Mouse (Mus musculus): ENCODE measurements around the gene Klhdc10. TPM values are rescaled to one million over a fixed set of nuclear protein-coding genes. Genes with fewer than 3 reads are reported as not detected.

Klhdc10 gene
- total and polyA plus RNA-seq, 3 experiments = 35.0 to 40.8 TPM; not detected in 1

- no peak overlapping the region for H3K27ac ChIP-seq (ENCODE audit: control insufficient read depth, low read depth, low read length)
- H3K4me3 ChIP-seq (ENCODE audit: control insufficient read depth in 1 of 2, insufficient read depth in 1 of 2, low read depth in 2 of 2, low read length in 2 of 2) = no peak overlapping the region
- no peaks in the 10 kb centered on the region for H3K9me3 ChIP-seq (replicated peaks; ENCODE audit: insufficient read depth, low read length)
- no peak for DNase-seq (ENCODE audit: low read depth, low spot score)
- H3K4me1 ChIP-seq (ENCODE audit: control insufficient read depth in 1 of 2, insufficient read depth in 2 of 2, low read length in 2 of 2) = no peaks in the 10 kb centered on the region
- no peaks in the 10 kb centered on the region for H3K79me2 ChIP-seq (ENCODE audit: control insufficient read depth, insufficient read depth, low read length, poor library complexity)
- no peak overlapping the region for H3K9ac ChIP-seq (ENCODE audit: control insufficient read depth, low read depth, low read length, poor library complexity, severe bottlenecking)
- peaks cover 0 to 55% of the 10 kb centered on the region in 2 experiments; a peak in 2 of 4 replicates for H3K36me3 ChIP-seq (ENCODE audit: control insufficient read depth in 1 of 2, insufficient read depth in 2 of 2, low read length in 2 of 2)
- TF ChIP-seq RAD21 (IDR thresholded peaks at IDR 0.05; ENCODE audit: low read depth, low read length) (no peak), CHD1 (IDR thresholded peaks at IDR 0.05; ENCODE audit: low read depth, low read length) (no peak)
- no peaks in the 10 kb centered on the region for H3K27me3 ChIP-seq (ENCODE audit: control insufficient read depth in 1 of 2, insufficient read depth in 2 of 2, low read length in 2 of 2)
These were observed 84.8 kb downstream of the Klhdc10 start for GRCm38 (mm10) chr6:30486504-30486903.

GRCm38 (mm10) chr6:30499049-30499448 is 97.4 kb downstream of the Klhdc10 start:
- Histone ChIP-seq H3K4me1 (ENCODE audit: control insufficient read depth in 1 of 2, insufficient read depth in 2 of 2, low read length in 2 of 2) (peaks cover 0 to 2% of the 10 kb centered on the region in 2 experiments; a peak in 2 of 4 replicates), H3K27ac (ENCODE audit: control insufficient read depth, low read depth, low read length) (no peak overlapping the region), H3K36me3 (ENCODE audit: control insufficient read depth in 1 of 2, insufficient read depth in 2 of 2, low read length in 2 of 2) (peaks cover 9 to 53% of the 10 kb centered on the region in 2 experiments), H3K9ac (ENCODE audit: control insufficient read depth, low read depth, low read length, poor library complexity, severe bottlenecking) (no peak overlapping the region), H3K27me3 (ENCODE audit: control insufficient read depth in 1 of 2, insufficient read depth in 2 of 2, low read length in 2 of 2) (no peaks in the 10 kb centered on the region), H3K9me3 (replicated peaks; ENCODE audit: insufficient read depth, low read length) (no peaks in the 10 kb centered on the region), H3K4me3 (ENCODE audit: control insufficient read depth in 1 of 2, insufficient read depth in 1 of 2, low read depth in 2 of 2, low read length in 2 of 2) (no peak overlapping the region), H3K79me2 (ENCODE audit: control insufficient read depth, insufficient read depth, low read length, poor library complexity) (peaks cover 2% of the 10 kb centered on the region; the same call in 1 of the 2 replicates)
- DNase-seq (ENCODE audit: low read depth, low spot score) = no peak
- TF ChIP-seq TCF12 (IDR thresholded peaks at IDR 0.05; ENCODE audit: low read depth, low read length) = no peak
- no peak for TF ChIP-seq CHD2 (IDR thresholded peaks at IDR 0.05; ENCODE audit: low read length)
- TF ChIP-seq MXI1 (IDR thresholded peaks at IDR 0.05; ENCODE audit: low read depth, low read length) = no peak

Other genes starting within 250 kb of the Klhdc10 start
- gene Ube2h, start 97.3 kb upstream of the Klhdc10 start, total RNA-seq (2012; rRNA removed) = 4.0 and 4.2 TPM in 2 replicates
- 1 to 10 TPM in 1 of 2 experiments, not detected in 1; 7.4 TPM for gene Ube2h, start 97.3 kb upstream of the Klhdc10 start, polyA plus RNA-seq (2012; ENCODE audit: insufficient read depth in 1 of 2, insufficient read length in 2 of 2, low read depth in 1 of 2, low replicate concordance in 2 of 2, missing spikeins in 1 of 2)
- gene Zc3hc1, start 10.8 kb upstream of the Klhdc10 start, total RNA-seq (2012; rRNA removed) = 54.7 and 59.8 TPM in 2 replicates
- 10 to 100 TPM in 1 of 2 experiments, not detected in 1; 87.7 TPM for gene Zc3hc1, start 10.8 kb upstream of the Klhdc10 start, polyA plus RNA-seq (2012; ENCODE audit: insufficient read depth in 1 of 2, insufficient read length in 2 of 2, low read depth in 1 of 2, low replicate concordance in 2 of 2, missing spikeins in 1 of 2)
- 25.4 and 26.1 TPM in 2 replicates for gene Tmem209, start 107.9 kb downstream of the Klhdc10 start, total RNA-seq (2012; rRNA removed)
- 10 to 100 TPM; 35.9 to 93.4 TPM for gene Tmem209, start 107.9 kb downstream of the Klhdc10 start, polyA plus RNA-seq (2012; ENCODE audit: insufficient read depth in 1 of 2, insufficient read length in 2 of 2, low read depth in 1 of 2, low replicate concordance in 2 of 2, missing spikeins in 1 of 2)
- 0.08 TPM in 1 of 2 replicates, not detected in the other for gene Ssmem1, start 108.0 kb downstream of the Klhdc10 start, total RNA-seq (2012; rRNA removed)
- under 1 TPM in 1 of 2 experiments, not detected in 1; 0.13 TPM for gene Ssmem1, start 108.0 kb downstream of the Klhdc10 start, polyA plus RNA-seq (2012; ENCODE audit: insufficient read depth in 1 of 2, insufficient read length in 2 of 2, low read depth in 1 of 2, low replicate concordance in 2 of 2, missing spikeins in 1 of 2)
- 0.12 and 0.29 TPM in 2 replicates for gene Cpa2, start 139.7 kb downstream of the Klhdc10 start, total RNA-seq (2012; rRNA removed)
- under 1 TPM in 1 of 2 experiments, not detected in 1; 0.43 TPM for gene Cpa2, start 139.7 kb downstream of the Klhdc10 start, polyA plus RNA-seq (2012; ENCODE audit: insufficient read depth in 1 of 2, insufficient read length in 2 of 2, low read depth in 1 of 2, low replicate concordance in 2 of 2, missing spikeins in 1 of 2)
- gene Cpa4, start 166.5 kb downstream of the Klhdc10 start, total RNA-seq (2012; rRNA removed) = not detected in 2 replicates
- not detected for gene Cpa4, start 166.5 kb downstream of the Klhdc10 start, polyA plus RNA-seq (2012; ENCODE audit: insufficient read depth in 1 of 2, insufficient read length in 2 of 2, low read depth in 1 of 2, low replicate concordance in 2 of 2, missing spikeins in 1 of 2)
- not detected in 2 replicates for gene Cpa5, start 209.1 kb downstream of the Klhdc10 start, total RNA-seq (2012; rRNA removed)
- gene Cpa5, start 209.1 kb downstream of the Klhdc10 start, polyA plus RNA-seq (2012; ENCODE audit: insufficient read depth in 1 of 2, insufficient read length in 2 of 2, low read depth in 1 of 2, low replicate concordance in 2 of 2, missing spikeins in 1 of 2) = not detected
- gene Cpa1, start 237.3 kb downstream of the Klhdc10 start, total RNA-seq (2012; rRNA removed) = not detected in 2 replicates
- not detected for gene Cpa1, start 237.3 kb downstream of the Klhdc10 start, polyA plus RNA-seq (2012; ENCODE audit: insufficient read depth in 1 of 2, insufficient read length in 2 of 2, low read depth in 1 of 2, low replicate concordance in 2 of 2, missing spikeins in 1 of 2)